Mouse (Mus musculus) heart, adult 18-20 months (tissue): Measurements from ENCODE around the gene Prr19. TPM values are rescaled to one million over a fixed set of nuclear protein-coding genes. Genes with fewer than 3 reads are reported as not detected.
"Not testable (repeated sequence)": the region's sequence is repeated elsewhere in the genome, so short reads cannot be mapped to it uniquely, and the experiment has no call there.

ENCODE experiments used
- DNase-seq, 2 experiments: peaks; one replicate each; pipeline ENCODE4 v3.0.0; 2021 to 2022; ENCODE audit warnings: mixed read lengths in 1 of 2
- total RNA-seq, 2 experiments: library from RNA; stranded (reverse); gene quantifications; 2 replicates each; pipeline ENCODE4 v1.2.3; 2021

Prr19 gene
- total RNA-seq, 2 experiments from 2014 or later = not detected

DNA sequence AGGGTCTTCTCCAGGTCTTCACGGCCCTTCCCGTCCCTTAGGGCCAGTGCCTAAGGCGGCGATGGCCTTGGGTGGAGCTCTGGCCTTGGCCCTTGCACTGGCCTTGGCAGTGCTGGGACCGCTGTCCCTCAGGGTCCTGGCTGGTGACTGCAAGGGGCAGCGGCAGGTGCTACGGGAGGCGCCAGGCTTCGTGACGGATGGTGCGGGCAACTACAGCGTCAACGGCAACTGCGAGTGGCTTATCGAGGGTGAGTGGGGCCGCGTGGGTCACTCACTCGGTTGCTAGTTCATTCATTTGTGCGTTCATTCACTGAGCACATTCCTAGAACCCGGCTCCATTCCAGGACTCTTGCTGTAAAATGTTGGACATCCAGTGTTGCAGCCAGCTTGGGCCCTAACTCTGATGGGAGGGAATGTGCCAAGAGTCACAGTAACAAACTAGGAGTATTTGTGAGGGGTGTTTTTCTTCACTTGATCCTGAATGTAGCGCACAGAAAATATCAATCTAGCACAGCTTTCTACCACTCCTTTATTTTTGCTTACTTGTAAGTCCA lies 16.3 kb downstream of the Prr19 start:
- peak; percentile 24 to 38 for DNase-seq

GRCm38 (mm10) chr7:25322058-25322484 lies 20.9 kb downstream of the Prr19 start:
- DNase-seq = no peak

DNA sequence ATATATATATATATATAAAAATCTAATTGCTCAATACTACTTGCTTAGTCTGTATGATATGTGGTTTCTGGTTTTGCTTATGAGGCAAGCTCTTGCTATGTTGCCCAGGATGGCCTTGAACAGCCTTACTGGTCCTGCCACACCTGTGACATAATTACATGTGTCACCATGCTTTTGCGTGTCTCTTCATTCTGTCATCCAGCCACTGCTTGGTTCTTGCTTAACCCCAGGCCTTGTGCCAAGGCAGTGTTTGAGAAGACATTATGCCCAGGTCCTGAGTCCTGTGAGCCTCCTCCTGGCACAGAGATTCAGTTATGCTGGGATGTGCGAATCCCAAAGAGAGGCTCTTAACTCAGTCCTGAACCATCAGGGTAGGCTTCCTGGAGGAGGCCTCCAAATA lies 22.0 kb downstream of the Prr19 start:
- DNase-seq = no peak

GRCm38 (mm10) chr7:25325431-25325830 lies 24.2 kb downstream of the Prr19 start:
- DNase-seq = not testable (repeated sequence)

DNA sequence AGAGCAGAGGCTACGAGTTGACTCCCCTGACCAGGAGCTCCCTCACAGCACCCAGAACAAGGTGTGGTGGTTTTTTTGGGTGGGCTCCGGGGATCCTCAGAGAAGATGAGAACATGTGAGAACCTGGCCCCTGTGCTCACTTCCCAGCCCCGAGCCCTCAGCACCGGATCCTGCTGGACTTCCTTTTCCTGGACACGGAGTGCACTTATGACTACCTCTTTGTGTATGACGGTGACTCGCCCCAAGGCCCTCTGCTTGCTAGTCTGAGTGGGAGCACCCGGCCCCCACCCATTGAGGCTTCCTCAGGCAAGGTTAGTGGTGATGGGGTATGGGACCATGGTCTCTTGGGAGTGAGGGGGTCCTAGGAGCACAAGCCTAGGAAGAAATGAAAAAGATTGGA lies 25.0 kb downstream of the Prr19 start:
- DNase-seq = peak in 1 of 2 experiments; percentile 39

DNA sequence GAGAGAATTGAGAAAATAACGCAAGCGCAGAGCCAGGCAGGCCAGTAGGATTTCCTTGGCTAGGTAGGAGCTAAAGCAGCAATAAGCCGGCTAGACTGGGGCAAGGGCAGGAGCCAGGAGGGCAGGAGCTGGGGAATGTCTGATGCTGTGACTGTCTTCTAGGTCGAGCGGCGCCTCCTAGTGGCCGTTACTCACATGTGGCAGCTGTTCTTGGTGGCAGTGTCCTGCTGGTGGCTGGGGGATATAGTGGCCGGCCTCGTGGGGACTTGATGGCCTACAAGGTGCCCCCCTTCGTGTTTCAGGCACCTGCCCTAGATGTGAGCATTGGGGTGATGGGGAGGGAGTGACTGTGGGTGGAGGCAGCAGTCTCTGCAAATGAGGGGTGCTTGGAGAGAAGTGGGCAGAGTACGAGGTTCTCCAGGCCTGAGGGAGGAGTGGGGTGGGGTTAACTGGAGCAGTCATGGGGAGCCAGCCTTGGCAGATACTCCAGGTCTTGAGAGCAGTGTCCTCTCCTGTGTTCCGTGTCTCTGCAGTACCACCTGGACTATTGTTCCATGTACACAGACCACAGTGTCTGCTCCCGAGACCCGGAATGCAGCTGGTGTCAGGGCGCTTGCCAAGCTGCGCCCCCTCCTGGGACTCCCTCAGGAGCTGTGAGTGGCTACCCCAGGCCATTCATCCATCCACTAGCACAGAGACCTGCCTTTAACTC lies 32.5 kb downstream of the Prr19 start:
- peak; percentile 70 to 78 for DNase-seq

GRCm38 (mm10) chr7:25334472-25334871 lies 33.3 kb downstream of the Prr19 start:
- no peak for DNase-seq

DNA sequence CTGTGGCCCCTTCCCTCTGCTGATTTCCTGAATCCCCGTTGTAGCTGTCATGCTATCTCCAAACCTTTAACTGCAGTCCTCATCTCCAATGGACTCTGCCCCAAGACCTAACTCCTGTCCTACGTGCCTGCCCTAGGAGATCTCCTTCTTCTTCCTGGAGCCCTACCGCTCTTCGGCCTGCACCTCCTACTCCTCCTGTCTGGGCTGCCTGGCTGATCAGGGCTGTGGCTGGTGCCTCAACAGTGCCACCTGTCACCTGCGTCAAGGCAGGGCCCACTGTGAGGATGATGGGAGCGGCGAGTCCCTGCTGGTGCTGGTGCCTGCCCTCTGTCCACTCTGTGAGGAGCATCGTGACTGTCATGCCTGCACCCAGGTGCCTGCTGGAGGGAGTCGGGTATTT lies 38.1 kb downstream of the Prr19 start:
- DNase-seq = no peak

DNA sequence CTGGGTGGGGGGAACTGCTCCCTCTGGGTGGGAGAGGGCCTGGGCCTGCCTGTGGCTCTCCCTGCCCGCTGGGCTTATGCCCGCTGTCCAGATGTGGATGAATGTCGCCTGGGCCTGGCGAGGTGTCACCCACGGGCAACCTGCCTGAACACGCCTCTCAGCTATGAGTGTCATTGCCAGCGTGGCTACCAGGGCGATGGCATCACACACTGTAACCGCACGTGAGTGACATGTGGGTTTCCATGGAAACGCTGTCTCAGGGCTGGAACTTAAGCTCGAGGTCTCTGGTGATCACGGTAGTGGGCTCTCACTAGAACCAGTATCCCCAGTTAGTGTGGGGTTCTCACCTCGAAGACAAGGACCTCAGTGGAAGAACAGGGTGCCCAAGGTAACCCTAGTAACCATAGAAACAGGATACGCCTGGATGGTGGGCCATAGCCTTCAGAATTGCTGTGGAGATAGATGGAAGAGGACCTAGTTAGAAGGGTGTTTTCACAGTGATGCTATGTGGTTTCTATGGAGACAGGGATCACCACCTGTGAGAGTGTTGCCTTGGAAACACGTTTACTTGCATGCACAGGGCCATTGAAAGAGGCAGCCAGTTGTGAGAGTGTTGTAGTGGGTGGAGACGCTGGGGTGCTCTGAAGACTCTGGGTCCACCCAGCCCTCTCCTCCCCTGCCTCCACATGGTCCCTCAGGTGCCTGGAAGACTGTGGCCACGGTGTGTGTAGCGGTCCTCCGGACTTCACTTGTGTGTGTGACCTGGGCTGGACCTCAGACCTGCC lies 40.0 kb downstream of the Prr19 start:
- DNase-seq = no peak

DNA sequence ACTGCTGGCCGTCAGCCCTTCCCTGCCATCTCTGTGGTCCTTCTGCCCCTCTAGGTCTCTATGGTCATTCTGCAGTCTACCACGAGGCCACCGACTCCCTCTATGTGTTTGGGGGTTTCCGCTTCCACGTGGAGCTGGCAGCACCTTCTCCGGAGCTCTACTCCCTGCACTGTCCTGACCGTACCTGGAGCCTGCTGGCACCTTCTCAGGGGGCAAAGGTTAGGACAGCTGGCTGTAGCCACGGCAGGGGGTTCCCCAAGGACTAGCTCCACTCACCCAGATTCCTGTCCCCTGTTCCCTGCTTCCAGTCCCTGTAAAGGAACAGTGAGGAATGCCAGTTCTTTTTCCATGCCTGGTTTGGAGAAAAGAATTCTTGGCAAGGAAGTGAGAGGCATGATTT lies 47.6 kb downstream of the Prr19 start:
- DNase-seq = no peak

Other genes with a start within 250 kb of the Prr19 start
- gene Grik5, start 229.1 kb upstream of the Prr19 start, total RNA-seq = 1 to 10 TPM; 3.9 to 4.4 TPM
- gene Zfp574, start 228.8 kb upstream of the Prr19 start, total RNA-seq = 1 to 10 TPM; 8.3 to 9.9 TPM
- gene Pou2f2, start 121.7 kb upstream of the Prr19 start, total RNA-seq = 1 to 10 TPM in 1 of 2 experiments, under 1 TPM in 1; 0.25 to 1.5 TPM
- gene Dedd2, start 80.8 kb upstream of the Prr19 start, total RNA-seq = 10 to 100 TPM; 19.6 to 19.9 TPM
- gene Zfp526, start 80.0 kb upstream of the Prr19 start, total RNA-seq = 1 to 10 TPM; 6.3 to 7.4 TPM
- gene Gsk3a, start 63.6 kb upstream of the Prr19 start, total RNA-seq = 10 to 100 TPM; 61.4 to 68.5 TPM
- 10 to 100 TPM; 15.8 to 16.9 TPM for gene Erf, start 50.6 kb upstream of the Prr19 start, total RNA-seq
- gene Cic, start 33.7 kb upstream of the Prr19 start, total RNA-seq = 10 to 100 TPM; 45.1 to 63.1 TPM
- gene Pafah1b3, start 3.4 kb upstream of the Prr19 start, total RNA-seq = 1 to 10 TPM; 4.0 to 5.6 TPM
- not detected for gene Tmem145, start 4.7 kb downstream of the Prr19 start, total RNA-seq
- gene Megf8, start 15.8 kb downstream of the Prr19 start, total RNA-seq = 10 to 100 TPM; 31.8 to 32.9 TPM
- not detected for gene Cnfn, start 68.3 kb downstream of the Prr19 start, total RNA-seq
- 10 to 100 TPM; 36.8 to 75.1 TPM for gene Lipe, start 97.3 kb downstream of the Prr19 start, total RNA-seq
- gene Cxcl17, start 111.5 kb downstream of the Prr19 start, total RNA-seq = 1 to 10 TPM in 1 of 2 experiments, not detected in 1; 1.1 TPM
- gene Ceacam1, start 176.2 kb downstream of the Prr19 start, total RNA-seq = 10 to 100 TPM; 10.3 to 11.7 TPM
- 1 to 10 TPM; 2.2 to 2.3 TPM for gene Ceacam2, start 238.4 kb downstream of the Prr19 start, total RNA-seq